Mouse (Mus musculus): Measurements from ENCODE around the gene Egfem1. TPM values are rescaled to one million over a fixed set of nuclear protein-coding genes. Genes with fewer than 3 reads are reported as not detected.
A peak's percentile ranks its signal among the peaks of the same experiment; 100 is the strongest.

The Egfem1 gene
- polyA plus RNA-seq (2014; fragmentation: Nextera tagmentation; extraction: Ambion mirVana): 6.8 and 7.8 TPM in 2 replicates

DNA sequence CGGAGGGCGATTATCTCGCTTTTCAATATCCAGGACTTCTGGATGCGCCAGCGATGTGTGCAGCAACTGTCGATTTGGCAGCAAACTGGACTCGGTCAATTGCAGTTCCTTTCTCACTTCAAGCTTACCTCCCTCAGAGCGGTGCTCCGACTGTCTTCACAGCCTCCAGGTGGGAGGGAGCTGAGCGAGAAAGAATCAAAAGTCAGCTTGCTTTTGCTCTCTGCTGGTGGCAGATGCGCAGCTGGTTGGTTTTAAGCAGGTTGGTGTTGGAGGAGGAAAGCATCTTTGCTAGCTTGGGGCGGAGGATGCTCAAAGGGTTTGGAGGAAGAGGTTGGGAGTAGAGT is at the start of gene Egfem1:
Egfem1 (plus strand) TSS at position 72 of the 344 bp plus-strand sequence.
- DNase-seq (ENCODE audit: low spot score) (no peak), ATAC-seq (replicated peaks; ENCODE audit: low FRiP score) (no peak; the same call in 1 of the 2 replicates)
- Histone ChIP-seq H3K4me2 (ENCODE audit: low read depth, low read length, severe bottlenecking) (peak within 1 kb of the TSS; percentile 84), H3K36me3 (ENCODE audit: control insufficient read depth, insufficient read depth, low read length) (no peaks in the 10 kb centered on the region), H3K4me1 (replicated peaks; ENCODE audit: control insufficient read depth, insufficient read depth, low read length) (peaks cover 10% of the 10 kb centered on the region), H3K9ac (ENCODE audit: low read length) (peak within 1 kb of the TSS; percentile 57), H3K4me3 (ENCODE audit: low read depth, low read length) (peak within 1 kb of the TSS; percentile 53), H3K27me3 (ENCODE audit: control insufficient read depth, insufficient read depth, low read length) (peaks cover 8% of the 10 kb centered on the region), H3K9me3 (ENCODE audit: control insufficient read depth, low read length) (no peaks in the 10 kb centered on the region), H3K27ac (ENCODE audit: low read depth, low read length) (no peak within 1 kb of the TSS)
- 3% methylated on average over 12 of the region's 12 CpGs for WGBS

DNA sequence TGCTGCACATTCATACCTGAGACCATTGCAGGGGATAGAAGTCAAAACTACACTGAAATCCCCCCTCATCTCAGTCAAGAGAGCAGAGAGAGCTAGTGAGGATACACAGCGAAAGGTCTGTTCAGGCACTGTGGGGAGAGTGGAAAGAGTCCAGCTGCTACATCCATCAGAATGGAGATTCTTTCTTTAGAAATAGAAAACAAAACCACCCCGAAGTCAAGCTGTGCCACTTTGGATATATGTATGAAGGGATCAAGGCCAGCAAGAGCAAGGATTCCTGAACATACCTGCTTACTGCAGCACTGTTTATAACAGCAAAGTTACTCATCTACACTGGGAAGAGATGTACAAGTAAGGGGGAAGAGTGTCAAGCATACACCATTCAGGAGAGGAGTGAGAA is 48.7 kb upstream of the Egfem1 start:
- DNase-seq (ENCODE audit: low spot score) (no peak), ATAC-seq (replicated peaks; ENCODE audit: low FRiP score) (no peak)
- Histone ChIP-seq H3K4me3 (ENCODE audit: low read depth, low read length) (no peak overlapping the region), H3K36me3 (ENCODE audit: control insufficient read depth, insufficient read depth, low read length) (no peaks in the 10 kb centered on the region), H3K27ac (ENCODE audit: low read depth, low read length) (no peak overlapping the region), H3K27me3 (ENCODE audit: control insufficient read depth, insufficient read depth, low read length) (no peaks in the 10 kb centered on the region), H3K9ac (ENCODE audit: low read length) (no peak overlapping the region), H3K4me2 (ENCODE audit: low read depth, low read length, severe bottlenecking) (no peak overlapping the region), H3K9me3 (ENCODE audit: control insufficient read depth, low read length) (no peaks in the 10 kb centered on the region), H3K4me1 (replicated peaks; ENCODE audit: control insufficient read depth, insufficient read depth, low read length) (no peaks in the 10 kb centered on the region)
- 78% methylated on average over 2 of the region's 2 CpGs for WGBS

- no peaks in the 10 kb centered on the region for H3K27me3 ChIP-seq (ENCODE audit: control insufficient read depth, insufficient read depth, low read length)
- no peak overlapping the region for H3K4me3 ChIP-seq (ENCODE audit: low read depth, low read length)
- no peak for DNase-seq (ENCODE audit: low spot score)
- no peak overlapping the region for H3K4me2 ChIP-seq (ENCODE audit: low read depth, low read length, severe bottlenecking)
- WGBS: 5% methylated on average over 3 of the region's 3 CpGs
- peak; percentile 36 for ATAC-seq (replicated peaks; ENCODE audit: low FRiP score)
- no peak overlapping the region for H3K27ac ChIP-seq (ENCODE audit: low read depth, low read length)
- no peaks in the 10 kb centered on the region for H3K36me3 ChIP-seq (ENCODE audit: control insufficient read depth, insufficient read depth, low read length)
- H3K9me3 ChIP-seq (ENCODE audit: control insufficient read depth, low read length): no peaks in the 10 kb centered on the region
- no peak overlapping the region for H3K9ac ChIP-seq (ENCODE audit: low read length)
- H3K4me1 ChIP-seq (replicated peaks; ENCODE audit: control insufficient read depth, insufficient read depth, low read length): no peaks in the 10 kb centered on the region
Measured at GRCm38 (mm10) chr3:29036146-29036545, 45.7 kb upstream of the Egfem1 start.

- no peaks in the 10 kb centered on the region for H3K36me3 ChIP-seq (ENCODE audit: control insufficient read depth, insufficient read depth, low read length)
- H3K27ac ChIP-seq (ENCODE audit: low read depth, low read length): no peak overlapping the region
- no peaks in the 10 kb centered on the region for H3K4me1 ChIP-seq (replicated peaks; ENCODE audit: control insufficient read depth, insufficient read depth, low read length)
- no peak overlapping the region for H3K9ac ChIP-seq (ENCODE audit: low read length)
- no peaks in the 10 kb centered on the region for H3K9me3 ChIP-seq (ENCODE audit: control insufficient read depth, low read length)
- no peak overlapping the region for H3K4me3 ChIP-seq (ENCODE audit: low read depth, low read length)
- no peak overlapping the region for H3K4me2 ChIP-seq (ENCODE audit: low read depth, low read length, severe bottlenecking)
- no peaks in the 10 kb centered on the region for H3K27me3 ChIP-seq (ENCODE audit: control insufficient read depth, insufficient read depth, low read length)
- no peak; the same call in 1 of the 2 replicates for ATAC-seq (replicated peaks; ENCODE audit: low FRiP score)
- no peak for DNase-seq (ENCODE audit: low spot score)
Measured at GRCm38 (mm10) chr3:29036620-29037019, 45.2 kb upstream of the Egfem1 start.

- Histone ChIP-seq H3K4me2 (ENCODE audit: low read depth, low read length, severe bottlenecking) (no peak overlapping the region), H3K27ac (ENCODE audit: low read depth, low read length) (no peak overlapping the region), H3K27me3 (ENCODE audit: control insufficient read depth, insufficient read depth, low read length) (no peaks in the 10 kb centered on the region), H3K9me3 (ENCODE audit: control insufficient read depth, low read length) (no peaks in the 10 kb centered on the region), H3K36me3 (ENCODE audit: control insufficient read depth, insufficient read depth, low read length) (no peaks in the 10 kb centered on the region), H3K4me1 (replicated peaks; ENCODE audit: control insufficient read depth, insufficient read depth, low read length) (no peaks in the 10 kb centered on the region), H3K4me3 (ENCODE audit: low read depth, low read length) (no peak overlapping the region), H3K9ac (ENCODE audit: low read length) (no peak overlapping the region)
- 46% methylated on average over 7 of the region's 7 CpGs for WGBS
- ATAC-seq (replicated peaks; ENCODE audit: low FRiP score) (no peak), DNase-seq (ENCODE audit: low spot score) (no peak)
Measured at GRCm38 (mm10) chr3:29040064-29040463, 41.8 kb upstream of the Egfem1 start.

DNA sequence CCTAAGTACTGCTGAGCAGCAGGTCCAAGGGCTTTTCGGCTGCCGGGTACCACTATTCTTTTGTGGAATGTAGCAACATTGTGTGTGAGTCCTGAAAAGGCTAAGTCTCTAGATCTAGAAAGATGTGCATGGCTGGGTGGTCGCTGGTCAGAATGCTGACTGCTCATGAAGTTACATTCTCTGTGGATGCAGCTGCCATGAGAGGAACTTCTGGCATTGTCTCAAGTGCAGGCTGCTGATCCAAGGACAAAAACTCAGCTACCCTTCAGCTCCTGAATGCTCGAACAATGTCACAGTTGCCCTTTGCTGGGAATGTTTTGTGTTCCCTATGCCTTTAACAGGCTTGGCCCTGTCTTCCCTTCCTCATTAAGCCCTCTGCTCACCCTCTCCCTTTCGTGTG is 35.5 kb upstream of the Egfem1 start:
- no peak overlapping the region for H3K27ac ChIP-seq (ENCODE audit: low read depth, low read length)
- no peak for DNase-seq (ENCODE audit: low spot score)
- no peak overlapping the region for H3K4me3 ChIP-seq (ENCODE audit: low read depth, low read length)
- H3K36me3 ChIP-seq (ENCODE audit: control insufficient read depth, insufficient read depth, low read length): no peaks in the 10 kb centered on the region
- H3K4me1 ChIP-seq (replicated peaks; ENCODE audit: control insufficient read depth, insufficient read depth, low read length): no peaks in the 10 kb centered on the region
- H3K27me3 ChIP-seq (ENCODE audit: control insufficient read depth, insufficient read depth, low read length): no peaks in the 10 kb centered on the region
- H3K9ac ChIP-seq (ENCODE audit: low read length): no peak overlapping the region
- H3K4me2 ChIP-seq (ENCODE audit: low read depth, low read length, severe bottlenecking): no peak overlapping the region
- no peaks in the 10 kb centered on the region for H3K9me3 ChIP-seq (ENCODE audit: control insufficient read depth, low read length)
- 27% methylated on average over 5 of the region's 5 CpGs for WGBS
- no peak for ATAC-seq (replicated peaks; ENCODE audit: low FRiP score)

DNA sequence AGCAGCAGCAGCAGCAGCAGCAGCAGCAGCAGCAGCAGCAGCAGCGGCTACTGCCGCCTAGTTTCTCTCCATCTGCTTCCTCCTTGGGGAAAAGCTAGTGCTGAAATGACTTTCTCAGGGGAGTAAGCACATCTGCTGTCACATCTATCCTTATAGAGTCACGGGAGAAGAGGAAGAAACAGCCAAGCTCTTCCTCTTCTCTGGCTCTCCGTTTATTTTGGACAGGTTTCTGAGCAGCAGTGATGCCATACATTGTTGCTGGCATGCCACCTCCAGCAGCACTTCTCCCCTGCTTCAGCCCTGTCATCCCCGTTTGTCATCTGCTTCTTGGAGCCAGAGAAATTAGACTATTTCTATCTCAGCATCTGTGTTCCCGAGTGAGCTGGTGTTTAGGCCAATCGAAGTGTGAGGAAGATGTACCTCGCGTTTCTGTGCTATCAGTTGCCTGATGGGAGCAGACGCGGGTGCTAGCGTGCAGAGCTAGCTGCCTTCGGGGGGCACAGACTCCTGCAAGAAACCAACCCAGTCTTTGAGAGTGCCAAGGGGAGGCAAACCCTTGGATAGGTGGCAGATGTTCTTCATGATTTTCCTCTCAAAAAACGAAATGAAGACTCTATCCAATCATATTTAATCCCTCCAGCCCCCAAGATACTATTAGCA is 34.4 kb upstream of the Egfem1 start:
- Histone ChIP-seq H3K4me1 (replicated peaks; ENCODE audit: control insufficient read depth, insufficient read depth, low read length) (no peaks in the 10 kb centered on the region), H3K4me2 (ENCODE audit: low read depth, low read length, severe bottlenecking) (no peak overlapping the region), H3K9ac (ENCODE audit: low read length) (no peak overlapping the region), H3K36me3 (ENCODE audit: control insufficient read depth, insufficient read depth, low read length) (no peaks in the 10 kb centered on the region), H3K27ac (ENCODE audit: low read depth, low read length) (no peak overlapping the region), H3K9me3 (ENCODE audit: control insufficient read depth, low read length) (no peaks in the 10 kb centered on the region), H3K27me3 (ENCODE audit: control insufficient read depth, insufficient read depth, low read length) (no peaks in the 10 kb centered on the region), H3K4me3 (ENCODE audit: low read depth, low read length) (no peak overlapping the region)
- ATAC-seq (replicated peaks; ENCODE audit: low FRiP score): no peak
- WGBS: 78% methylated on average over 14 of the region's 14 CpGs
- DNase-seq (ENCODE audit: low spot score): no peak

GRCm38 (mm10) chr3:29063156-29063555 is 18.7 kb upstream of the Egfem1 start:
- Histone ChIP-seq H3K4me2 (ENCODE audit: low read depth, low read length, severe bottlenecking) (no peak overlapping the region), H3K4me1 (replicated peaks; ENCODE audit: control insufficient read depth, insufficient read depth, low read length) (no peaks in the 10 kb centered on the region), H3K9ac (ENCODE audit: low read length) (no peak overlapping the region), H3K4me3 (ENCODE audit: low read depth, low read length) (no peak overlapping the region), H3K9me3 (ENCODE audit: control insufficient read depth, low read length) (no peaks in the 10 kb centered on the region), H3K27me3 (ENCODE audit: control insufficient read depth, insufficient read depth, low read length) (no peaks in the 10 kb centered on the region), H3K27ac (ENCODE audit: low read depth, low read length) (no peak overlapping the region), H3K36me3 (ENCODE audit: control insufficient read depth, insufficient read depth, low read length) (no peaks in the 10 kb centered on the region)
- DNase-seq (ENCODE audit: low spot score) (no peak), ATAC-seq (replicated peaks; ENCODE audit: low FRiP score) (no peak)
- 79% methylated on average over 4 of the region's 4 CpGs for WGBS

- 74% methylated on average over 6 of the region's 6 CpGs for WGBS
- H3K36me3 ChIP-seq (ENCODE audit: control insufficient read depth, insufficient read depth, low read length): no peaks in the 10 kb centered on the region
- H3K4me1 ChIP-seq (replicated peaks; ENCODE audit: control insufficient read depth, insufficient read depth, low read length): no peaks in the 10 kb centered on the region
- H3K9me3 ChIP-seq (ENCODE audit: control insufficient read depth, low read length): no peaks in the 10 kb centered on the region
- no peak for ATAC-seq (replicated peaks; ENCODE audit: low FRiP score)
- no peak for DNase-seq (ENCODE audit: low spot score)
- no peak overlapping the region for H3K4me3 ChIP-seq (ENCODE audit: low read depth, low read length)
- no peak overlapping the region for H3K9ac ChIP-seq (ENCODE audit: low read length)
- no peaks in the 10 kb centered on the region for H3K27me3 ChIP-seq (ENCODE audit: control insufficient read depth, insufficient read depth, low read length)
- H3K4me2 ChIP-seq (ENCODE audit: low read depth, low read length, severe bottlenecking): no peak overlapping the region
- H3K27ac ChIP-seq (ENCODE audit: low read depth, low read length): no peak overlapping the region
Measured at GRCm38 (mm10) chr3:29068428-29069098, 13.3 kb upstream of the Egfem1 start.

Measured in forebrain, embryonic 11.5 days (tissue).